Mouse (Mus musculus) E14TG2a.4 (cell line): Measurements from ENCODE around the gene Grb7.

ENCODE experiments used
- CTCF ChIP-seq: conservative IDR thresholded peaks from 2 replicates; pipeline ENCODE4 v1.5.1; 2014; ENCODE audit warnings: low read length
- POU5F1 ChIP-seq: IDR thresholded peaks from 2 replicates; pipeline ENCODE4 v1.6.1; 2014; ENCODE audit warnings: low read length, borderline replicate concordance

DNA sequence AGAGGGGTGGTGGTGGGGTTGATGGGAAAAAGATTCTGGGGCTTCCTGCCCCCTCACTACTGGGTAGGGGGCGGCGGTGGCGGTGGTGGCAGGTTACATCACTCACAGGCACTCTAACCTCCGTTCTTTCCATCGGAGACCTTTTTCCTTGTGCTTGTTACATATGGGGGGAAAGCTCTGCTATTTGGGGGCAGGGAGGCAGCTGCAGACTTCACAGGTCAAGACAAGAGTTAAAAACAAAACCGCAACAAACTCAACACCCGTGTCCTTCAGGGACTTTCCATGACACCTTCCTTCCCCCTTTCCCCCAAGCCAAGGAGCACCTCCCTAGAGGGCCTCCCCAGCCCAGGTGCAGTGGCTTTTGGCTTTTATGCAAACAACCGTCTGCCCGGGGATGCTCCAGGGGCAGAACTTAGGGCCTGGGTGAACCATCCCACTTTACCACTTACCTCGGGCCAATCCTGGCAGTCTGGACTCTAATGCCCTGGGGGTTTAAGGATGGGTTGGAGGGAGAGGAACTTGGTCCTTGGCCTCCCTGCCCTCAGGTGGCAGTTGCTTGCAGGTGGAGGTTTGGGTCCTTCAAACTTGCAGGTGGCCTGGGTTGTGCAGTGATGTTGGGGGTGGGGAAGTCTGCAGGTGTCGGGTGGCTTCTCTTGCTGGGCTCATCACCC, 13.0 kb downstream of the Grb7 start:
- TF ChIP-seq CTCF (no peak), POU5F1 (no peak)
